Mouse (Mus musculus): ENCODE data around the gene Zfhx3. TPM values are rescaled to one million over a fixed set of nuclear protein-coding genes. Genes with fewer than 3 reads are reported as not detected.

The Zfhx3 gene
- polyA plus RNA-seq, 1 experiment from 2014 or later, result 3.3 TPM

DNA sequence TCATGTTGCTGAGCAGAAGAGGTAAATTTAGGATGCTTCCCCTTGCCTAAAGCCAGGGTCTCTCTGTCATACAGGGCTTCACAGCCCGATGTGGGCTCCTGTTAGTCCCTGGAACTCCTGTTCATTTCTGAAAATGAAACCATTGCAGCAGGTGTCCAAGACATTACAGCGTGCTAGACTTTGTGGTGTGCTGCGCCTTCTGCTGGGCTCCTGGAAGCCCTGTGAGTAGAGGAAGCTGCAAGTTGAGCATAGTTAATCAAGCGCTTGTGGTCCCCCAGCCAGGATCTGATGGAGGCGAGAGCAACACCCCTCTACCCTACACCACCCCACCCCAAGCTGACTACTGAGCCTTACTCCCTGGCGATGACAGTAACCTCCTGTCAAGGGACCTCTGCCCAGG is 980.7 kb downstream of the Zfhx3 start:
- no peak overlapping the region for H3K27ac ChIP-seq (ENCODE audit: low read length)
- H3K4me3 ChIP-seq (ENCODE audit: low read length), result no peak overlapping the region
- no peaks in the 10 kb centered on the region for H3K36me3 ChIP-seq (ENCODE audit: control insufficient read depth, insufficient read depth)
- H3K9me3 ChIP-seq (replicated peaks; ENCODE audit: control insufficient read depth, low read length), result no peaks in the 10 kb centered on the region
- H3K4me2 ChIP-seq (ENCODE audit: low read depth, low read length), result no peak overlapping the region
- H3K4me1 ChIP-seq (ENCODE audit: control insufficient read depth, insufficient read depth, low read length), result peaks cover 31% of the 10 kb centered on the region
- no peak for ATAC-seq (replicated peaks; ENCODE audit: extremely low read depth, insufficient read depth, low FRiP score)
- 84% methylated on average over 6 of the region's 6 CpGs for WGBS
- H3K27me3 ChIP-seq (ENCODE audit: control insufficient read depth, insufficient read depth, low read length), result no peaks in the 10 kb centered on the region
- H3K9ac ChIP-seq (ENCODE audit: low read length), result no peak overlapping the region

GRCm38 (mm10) chr8:108924526-108924925 is 982.1 kb downstream of the Zfhx3 start:
- Histone ChIP-seq H3K9me3 (replicated peaks; ENCODE audit: control insufficient read depth, low read length) (no peaks in the 10 kb centered on the region), H3K27me3 (ENCODE audit: control insufficient read depth, insufficient read depth, low read length) (no peaks in the 10 kb centered on the region), H3K4me3 (ENCODE audit: low read length) (no peak overlapping the region), H3K4me2 (ENCODE audit: low read depth, low read length) (no peak overlapping the region), H3K36me3 (ENCODE audit: control insufficient read depth, insufficient read depth) (no peaks in the 10 kb centered on the region), H3K4me1 (ENCODE audit: control insufficient read depth, insufficient read depth, low read length) (peaks cover 31% of the 10 kb centered on the region), H3K9ac (ENCODE audit: low read length) (no peak overlapping the region), H3K27ac (ENCODE audit: low read length) (no peak overlapping the region)
- 78% methylated on average over 9 of the region's 9 CpGs for WGBS
- ATAC-seq (replicated peaks; ENCODE audit: extremely low read depth, insufficient read depth, low FRiP score), result no peak

GRCm38 (mm10) chr8:108926106-108926505 is 983.7 kb downstream of the Zfhx3 start:
- peak; percentile 49 for ATAC-seq (replicated peaks; ENCODE audit: extremely low read depth, insufficient read depth, low FRiP score)
- Histone ChIP-seq H3K9me3 (replicated peaks; ENCODE audit: control insufficient read depth, low read length) (no peaks in the 10 kb centered on the region), H3K27me3 (ENCODE audit: control insufficient read depth, insufficient read depth, low read length) (no peaks in the 10 kb centered on the region), H3K4me1 (ENCODE audit: control insufficient read depth, insufficient read depth, low read length) (peaks cover 31% of the 10 kb centered on the region), H3K4me2 (ENCODE audit: low read depth, low read length) (no peak overlapping the region), H3K27ac (ENCODE audit: low read length) (no peak overlapping the region), H3K4me3 (ENCODE audit: low read length) (no peak overlapping the region), H3K36me3 (ENCODE audit: control insufficient read depth, insufficient read depth) (no peaks in the 10 kb centered on the region), H3K9ac (ENCODE audit: low read length) (no peak overlapping the region; the same call in 1 of the 2 replicates)
- 31% methylated on average over 11 of the region's 11 CpGs for WGBS

DNA sequence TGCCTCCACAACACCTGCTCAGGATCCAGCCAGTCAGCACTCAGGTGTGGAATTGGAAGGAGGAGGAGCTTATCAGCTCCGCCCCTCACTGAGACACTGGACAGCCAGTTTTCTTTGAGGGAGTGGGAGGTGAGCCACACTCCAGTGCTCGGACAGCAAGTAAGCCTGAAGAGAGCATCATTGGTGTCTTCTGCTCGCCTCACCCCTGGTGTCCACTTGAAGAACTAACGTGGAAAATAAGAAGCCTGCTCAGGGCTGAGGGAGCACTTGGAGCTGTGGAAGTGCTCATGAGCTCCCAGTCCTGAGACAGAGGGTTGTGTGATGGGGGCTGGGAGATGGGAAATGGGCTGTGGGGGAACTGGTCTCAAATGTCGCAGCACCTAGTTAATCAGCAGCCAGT is 988.2 kb downstream of the Zfhx3 start:
- no peak overlapping the region for H3K27ac ChIP-seq (ENCODE audit: low read length)
- no peak for ATAC-seq (replicated peaks; ENCODE audit: extremely low read depth, insufficient read depth, low FRiP score)
- WGBS, result 70% methylated on average over 5 of the region's 5 CpGs

DNA sequence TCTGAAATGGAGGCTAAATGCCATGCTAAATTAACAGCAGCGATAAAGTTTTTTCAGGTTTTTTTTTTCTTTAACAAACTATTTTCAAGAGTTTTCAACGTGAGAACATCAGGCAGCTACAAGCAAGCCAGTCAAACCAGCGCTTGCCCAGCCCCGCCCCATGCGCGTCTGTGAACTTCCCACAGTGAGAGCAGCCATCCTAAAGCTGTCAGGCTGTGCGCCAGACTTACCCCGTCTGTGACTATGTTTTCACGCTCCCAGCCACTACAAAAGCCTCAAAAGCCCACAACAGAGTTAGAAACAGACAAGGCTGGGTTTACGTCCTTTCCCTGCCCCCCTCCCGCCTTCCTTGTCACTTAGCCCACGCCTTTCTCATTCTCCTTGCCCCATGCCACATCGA is 989.4 kb downstream of the Zfhx3 start:
- Histone ChIP-seq H3K4me2 (ENCODE audit: low read depth, low read length) (no peak overlapping the region), H3K4me1 (ENCODE audit: control insufficient read depth, insufficient read depth, low read length) (peaks cover under 1% of the 10 kb centered on the region; the same call in 1 of the 2 replicates), H3K4me3 (ENCODE audit: low read length) (no peak overlapping the region), H3K27me3 (ENCODE audit: control insufficient read depth, insufficient read depth, low read length) (no peaks in the 10 kb centered on the region), H3K9me3 (replicated peaks; ENCODE audit: control insufficient read depth, low read length) (no peaks in the 10 kb centered on the region), H3K9ac (ENCODE audit: low read length) (no peak overlapping the region), H3K36me3 (ENCODE audit: control insufficient read depth, insufficient read depth) (peaks cover 10% of the 10 kb centered on the region), H3K27ac (ENCODE audit: low read length) (no peak overlapping the region)
- no peak for ATAC-seq (replicated peaks; ENCODE audit: extremely low read depth, insufficient read depth, low FRiP score)
- WGBS, result 61% methylated on average over 13 of the region's 13 CpGs

More for the DNA sequence above, 988.2 kb downstream of the Zfhx3 start:
- no peak overlapping the region for H3K9ac ChIP-seq (ENCODE audit: low read length)
- H3K36me3 ChIP-seq (ENCODE audit: control insufficient read depth, insufficient read depth), result peaks cover 10% of the 10 kb centered on the region
- H3K9me3 ChIP-seq (replicated peaks; ENCODE audit: control insufficient read depth, low read length), result no peaks in the 10 kb centered on the region
- H3K27me3 ChIP-seq (ENCODE audit: control insufficient read depth, insufficient read depth, low read length), result no peaks in the 10 kb centered on the region
- no peak overlapping the region for H3K4me3 ChIP-seq (ENCODE audit: low read length)
- no peak overlapping the region for H3K4me2 ChIP-seq (ENCODE audit: low read depth, low read length)
- H3K4me1 ChIP-seq (ENCODE audit: control insufficient read depth, insufficient read depth, low read length), result peaks cover 12% of the 10 kb centered on the region

- H3K27ac ChIP-seq (ENCODE audit: low read length), result no peak overlapping the region
- H3K36me3 ChIP-seq (ENCODE audit: control insufficient read depth, insufficient read depth), result peaks cover 10% of the 10 kb centered on the region
- H3K4me1 ChIP-seq (ENCODE audit: control insufficient read depth, insufficient read depth, low read length), result no peaks in the 10 kb centered on the region
- no peaks in the 10 kb centered on the region for H3K27me3 ChIP-seq (ENCODE audit: control insufficient read depth, insufficient read depth, low read length)
- 73% methylated on average over 9 of the region's 9 CpGs for WGBS
- ATAC-seq (replicated peaks; ENCODE audit: extremely low read depth, insufficient read depth, low FRiP score), result no peak
- H3K9me3 ChIP-seq (replicated peaks; ENCODE audit: control insufficient read depth, low read length), result no peaks in the 10 kb centered on the region
- H3K9ac ChIP-seq (ENCODE audit: low read length), result no peak overlapping the region
- no peak overlapping the region for H3K4me2 ChIP-seq (ENCODE audit: low read depth, low read length)
- no peak overlapping the region for H3K4me3 ChIP-seq (ENCODE audit: low read length)
These were observed 990.3 kb downstream of the Zfhx3 start for GRCm38 (mm10) chr8:108932729-108933128.

- Histone ChIP-seq H3K27ac (ENCODE audit: low read length) (0 out of 2 replicates have a peak overlapping the region, but pooled peaks have one; percentile 24), H3K36me3 (ENCODE audit: control insufficient read depth, insufficient read depth) (peaks cover 10% of the 10 kb centered on the region), H3K9me3 (replicated peaks; ENCODE audit: control insufficient read depth, low read length) (no peaks in the 10 kb centered on the region), H3K9ac (ENCODE audit: low read length) (no peak overlapping the region), H3K4me2 (ENCODE audit: low read depth, low read length) (no peak overlapping the region), H3K4me3 (ENCODE audit: low read length) (no peak overlapping the region), H3K27me3 (ENCODE audit: control insufficient read depth, insufficient read depth, low read length) (no peaks in the 10 kb centered on the region), H3K4me1 (ENCODE audit: control insufficient read depth, insufficient read depth, low read length) (no peaks in the 10 kb centered on the region)
- ATAC-seq (replicated peaks; ENCODE audit: extremely low read depth, insufficient read depth, low FRiP score), result no peak
- 64% methylated on average over 18 of the region's 18 CpGs for WGBS
These were observed 993.6 kb downstream of the Zfhx3 start for GRCm38 (mm10) chr8:108935834-108936694.

- no peaks in the 10 kb centered on the region for H3K4me1 ChIP-seq (ENCODE audit: control insufficient read depth, insufficient read depth, low read length)
- H3K36me3 ChIP-seq (ENCODE audit: control insufficient read depth, insufficient read depth), result peaks cover 10% of the 10 kb centered on the region
- H3K4me2 ChIP-seq (ENCODE audit: low read depth, low read length), result no peak overlapping the region
- 78% methylated on average over 19 of the region's 19 CpGs for WGBS
- H3K27me3 ChIP-seq (ENCODE audit: control insufficient read depth, insufficient read depth, low read length), result no peaks in the 10 kb centered on the region
- no peaks in the 10 kb centered on the region for H3K9me3 ChIP-seq (replicated peaks; ENCODE audit: control insufficient read depth, low read length)
- no peak overlapping the region for H3K4me3 ChIP-seq (ENCODE audit: low read length)
- 0 out of 2 replicates have a peak overlapping the region, but pooled peaks have one; percentile 24 for H3K27ac ChIP-seq (ENCODE audit: low read length)
- no peak for ATAC-seq (replicated peaks; ENCODE audit: extremely low read depth, insufficient read depth, low FRiP score)
- no peak overlapping the region for H3K9ac ChIP-seq (ENCODE audit: low read length)
These were observed 994.4 kb downstream of the Zfhx3 start for GRCm38 (mm10) chr8:108936695-108937448.

GRCm38 (mm10) chr8:108937904-108938455 is 995.5 kb downstream of the Zfhx3 start:
- H3K4me3 ChIP-seq (ENCODE audit: low read length), result no peak overlapping the region
- no peak overlapping the region for H3K27ac ChIP-seq (ENCODE audit: low read length)
- H3K4me2 ChIP-seq (ENCODE audit: low read depth, low read length), result no peak overlapping the region
- ATAC-seq (replicated peaks; ENCODE audit: extremely low read depth, insufficient read depth, low FRiP score), result no peak
- H3K27me3 ChIP-seq (ENCODE audit: control insufficient read depth, insufficient read depth, low read length), result no peaks in the 10 kb centered on the region
- no peaks in the 10 kb centered on the region for H3K4me1 ChIP-seq (ENCODE audit: control insufficient read depth, insufficient read depth, low read length)
- no peak overlapping the region for H3K9ac ChIP-seq (ENCODE audit: low read length)
- H3K9me3 ChIP-seq (replicated peaks; ENCODE audit: control insufficient read depth, low read length), result no peaks in the 10 kb centered on the region
- 81% methylated on average over 8 of the region's 8 CpGs for WGBS
- peaks cover 10% of the 10 kb centered on the region for H3K36me3 ChIP-seq (ENCODE audit: control insufficient read depth, insufficient read depth)

All from heart, embryonic 16.5 days (tissue).